Mouse (Mus musculus) spleen, embryonic (tissue): Measurements from ENCODE around the gene Gprc5d.

ENCODE experiments used
- CTCF ChIA-PET: fragments of 350-600 bp; sonication (Branson Sonifier 250); formaldehyde crosslinking; loops from one replicate; lab custom pipeline; 2022; lab: Charles Lee

Gene Gprc5d

GRCm38 (mm10) chr6:135118183-135118582 lies at the start of gene Gprc5d:
Gene Gprc5d, minus strand, starts transcription at chr6:135118283.
- CTCF ChIA-PET: no interaction called here

- CTCF ChIA-PET: no interaction called here
Observed at GRCm38 (mm10) chr6:135166712-135167111, 48.6 kb upstream of the Gprc5d start.

- CTCF ChIA-PET: interaction anchor here (0.7 kb wide), 1 partner anchor 88 kb away, joined by 4 read pairs; the partner anchor contains the start of gene Gsg1
Observed at GRCm38 (mm10) chr6:135166262-135166661, 48.2 kb upstream of the Gprc5d start.

- CTCF ChIA-PET: interaction anchor here (0.7 kb wide), 1 partner anchor 88 kb away, joined by 4 read pairs; the partner anchor contains the start of gene Gsg1
Observed at GRCm38 (mm10) chr6:135165706-135166105, 47.6 kb upstream of the Gprc5d start.

GRCm38 (mm10) chr6:135165191-135165590 lies 47.1 kb upstream of the Gprc5d start:
- CTCF ChIA-PET: no interaction called here

GRCm38 (mm10) chr6:135162861-135163260 lies 44.8 kb upstream of the Gprc5d start:
- CTCF ChIA-PET: no interaction called here

GRCm38 (mm10) chr6:135162311-135162710 lies 44.2 kb upstream of the Gprc5d start:
- CTCF ChIA-PET: no interaction called here

GRCm38 (mm10) chr6:135161356-135161755 lies 43.3 kb upstream of the Gprc5d start:
- CTCF ChIA-PET: no interaction called here

GRCm38 (mm10) chr6:135158509-135158908 lies 40.4 kb upstream of the Gprc5d start:
- CTCF ChIA-PET: no interaction called here

GRCm38 (mm10) chr6:135157496-135157895 lies 39.4 kb upstream of the Gprc5d start:
- CTCF ChIA-PET: no interaction called here

GRCm38 (mm10) chr6:135156597-135156996 lies 38.5 kb upstream of the Gprc5d start:
- CTCF ChIA-PET: interaction anchor here (0.6 kb wide), 1 partner anchor 286 kb away, joined by 4 read pairs; no protein-coding TSS in a partner anchor

- CTCF ChIA-PET: no interaction called here
Observed at GRCm38 (mm10) chr6:135153719-135154118, 35.6 kb upstream of the Gprc5d start.

GRCm38 (mm10) chr6:135150311-135150710 lies 32.2 kb upstream of the Gprc5d start:
- CTCF ChIA-PET: interaction anchor here (0.7 kb wide), 1 partner anchor 229 kb away, joined by 3 read pairs; no protein-coding TSS in a partner anchor

- CTCF ChIA-PET: interaction anchor here (0.7 kb wide), 1 partner anchor 230 kb away, joined by 3 read pairs; no protein-coding TSS in a partner anchor
Observed at GRCm38 (mm10) chr6:135149722-135150121, 31.6 kb upstream of the Gprc5d start.

GRCm38 (mm10) chr6:135149175-135149574 lies 31.1 kb upstream of the Gprc5d start:
- CTCF ChIA-PET: interaction anchor here (0.7 kb wide), 1 partner anchor 17 kb away, joined by 3 read pairs; no protein-coding TSS in a partner anchor

- CTCF ChIA-PET: interaction anchor here (0.7 kb wide), 1 partner anchor 16 kb away, joined by 3 read pairs; no protein-coding TSS in a partner anchor
Observed at GRCm38 (mm10) chr6:135148506-135148905, 30.4 kb upstream of the Gprc5d start.

- CTCF ChIA-PET: interaction anchor here (0.6 kb wide), 1 partner anchor 102 kb away, joined by 14 read pairs; no protein-coding TSS in a partner anchor
Observed at GRCm38 (mm10) chr6:135145976-135146375, 27.9 kb upstream of the Gprc5d start.

GRCm38 (mm10) chr6:135144516-135144915 lies 26.4 kb upstream of the Gprc5d start:
- CTCF ChIA-PET: no interaction called here

- CTCF ChIA-PET: no interaction called here
Observed at GRCm38 (mm10) chr6:135143151-135143550, 25.1 kb upstream of the Gprc5d start.

GRCm38 (mm10) chr6:135141451-135142147 lies 23.5 kb upstream of the Gprc5d start:
- CTCF ChIA-PET: no interaction called here

- CTCF ChIA-PET: no interaction called here
Observed at GRCm38 (mm10) chr6:135138746-135139145, 20.7 kb upstream of the Gprc5d start.

GRCm38 (mm10) chr6:135138207-135138606 lies 20.1 kb upstream of the Gprc5d start:
- CTCF ChIA-PET: no interaction called here

- CTCF ChIA-PET: no interaction called here
Observed at GRCm38 (mm10) chr6:135137736-135138135, 19.7 kb upstream of the Gprc5d start.
